Mouse (Mus musculus): ENCODE data around the gene A430078G23Rik.

DNA sequence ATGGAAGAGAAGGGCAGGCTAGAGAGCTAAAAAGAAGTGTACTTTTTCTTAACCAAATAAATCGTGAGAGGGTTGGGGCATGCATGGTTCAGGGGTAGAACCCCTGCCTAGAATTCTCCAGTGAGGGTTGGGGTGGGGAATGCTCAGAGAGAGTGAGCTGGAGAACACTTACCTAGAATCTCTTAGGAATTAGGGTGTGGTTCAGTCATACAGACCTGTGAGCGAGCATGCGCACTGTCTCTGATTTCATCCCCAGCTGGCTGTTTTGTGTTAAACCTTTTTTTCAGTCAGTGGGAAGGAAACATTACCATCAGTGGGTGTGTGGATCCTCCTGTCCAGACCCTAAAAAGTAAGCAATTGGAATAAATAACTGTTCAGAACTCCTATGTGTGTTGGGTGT lies 73.0 kb downstream of the A430078G23Rik start:
- TF ChIP-seq CTCF (IDR thresholded peaks at IDR 0.05; ENCODE audit: low read depth): no peak
- TF ChIP-seq EP300 (IDR thresholded peaks at IDR 0.05; ENCODE audit: low read depth): no peak
